Mouse (Mus musculus) G1E (cell line): Measurements from ENCODE around the gene Sugt1. TPM values are rescaled to one million over a fixed set of nuclear protein-coding genes. Genes with fewer than 3 reads are reported as not detected.

Source experiments
- ATAC-seq: 2 replicates; pipeline ENCODE4 v1.8.0; 2016; ENCODE audit warnings: mild to moderate bottlenecking; ENCODE audit not compliant: insufficient number of reproducible peaks, poor library complexity, low FRiP score, severe bottlenecking; ENCODE audit errors: extremely low read depth
- DNase-seq: peaks from one replicate; pipeline ENCODE4 v3.0.0; 2012; ENCODE audit warnings: low spot score
- H3K27me3 ChIP-seq: 2 replicates; pipeline ENCODE4 v1.6.1; 2012; ENCODE audit warnings: mild to moderate bottlenecking, low read length, inconsistent platforms; ENCODE audit not compliant: insufficient read depth
- H3K36me3 ChIP-seq: replicated peaks from 2 replicates; pipeline ENCODE3; 2012; ENCODE audit warnings: mild to moderate bottlenecking, inconsistent platforms
- H3K4me1 ChIP-seq: 2 replicates; pipeline ENCODE4 v1.6.1; 2012; ENCODE audit warnings: low read depth, low read length, inconsistent platforms, mixed read lengths; ENCODE audit not compliant: insufficient read depth
- H3K4me3 ChIP-seq: 2 replicates; pipeline ENCODE4 v1.5.1; 2012; ENCODE audit warnings: low read depth, mild to moderate bottlenecking, inconsistent platforms, low read length, moderate library complexity, mixed read lengths
- H3K9me3 ChIP-seq: replicated peaks from 2 replicates; pipeline ENCODE4 v1.6.1; 2012; ENCODE audit warnings: inconsistent platforms
- CTCF ChIP-seq: IDR thresholded peaks from 2 replicates; pipeline ENCODE4 v1.5.1; 2012; ENCODE audit warnings: low read depth, low read length, inconsistent platforms, mixed read lengths
- GATA1 ChIP-seq: IDR thresholded peaks from 2 replicates; pipeline ENCODE4 v1.6.1; 2012; ENCODE audit warnings: borderline replicate concordance, low read length, inconsistent platforms, mixed read lengths
- GATA2 ChIP-seq: IDR thresholded peaks from 2 replicates; pipeline ENCODE4 v1.6.1; 2012; ENCODE audit warnings: low read depth, low read length, inconsistent platforms, borderline replicate concordance
- POLR2AphosphoS5 ChIP-seq: IDR thresholded peaks from 2 replicates; pipeline ENCODE4 v1.6.1; 2012; ENCODE audit warnings: low read depth, low read length, inconsistent platforms; ENCODE audit not compliant: insufficient replicate concordance
- TAL1 ChIP-seq: conservative IDR thresholded peaks from 2 replicates; pipeline ENCODE4 v1.6.1; 2012; ENCODE audit warnings: low read depth, low read length, inconsistent platforms, mixed read lengths
- polyA plus RNA-seq: library from polyadenylated mRNA; stranded (reverse); fragments of >175 nt; gene quantifications from 2 replicates; pipeline ENCODE4 v1.2.3, GENCODE M21; 2012
- total RNA-seq, 2 experiments: library from RNA; stranded (forward) in 1 of 2; stranded (reverse) in 1 of 2; fragments of 200-1000 nt in 1 of 2; fragments of >200 nt in 1 of 2; fragmentation: Nextera tagmentation in 1 of 2; gene quantifications; 2 replicates each; pipeline ENCODE4 v1.2.3; 2014 to 2017

The Sugt1 gene
- total and polyA plus RNA-seq, 3 experiments: 6.1 to 228 (median 98.9) TPM

- Histone ChIP-seq H3K4me3 (no peak overlapping the region), H3K9me3 (no peaks in the 10 kb centered on the region), H3K36me3 (no peaks in the 10 kb centered on the region), H3K27me3 (no peaks in the 10 kb centered on the region), H3K4me1 (no peaks in the 10 kb centered on the region)
- ATAC-seq (no peak), DNase-seq (no peak)
- TF ChIP-seq POLR2AphosphoS5 (no peak), TAL1 (no peak), CTCF (no peak), GATA2 (no peak), GATA1 (no peak)
These were observed 93.2 kb downstream of the Sugt1 start for GRCm38 (mm10) chr14:79680652-79681051.

Other genes with a start within 250 kb of the Sugt1 start
- 62.5 and 72.7 TPM in 2 replicates for gene Naa16, start 196.9 kb upstream of the Sugt1 start, total RNA-seq (2014; fragmentation: Nextera tagmentation)
- gene Naa16, start 196.9 kb upstream of the Sugt1 start, total RNA-seq (2017): 26.2 and 29.6 TPM in 2 replicates
- 23.8 and 34.4 TPM in 2 replicates for gene Naa16, start 196.9 kb upstream of the Sugt1 start, polyA plus RNA-seq
- gene Mtrf1, start 189.9 kb upstream of the Sugt1 start, total RNA-seq (2014; fragmentation: Nextera tagmentation): 18.4 and 19.8 TPM in 2 replicates
- 22.1 and 24.9 TPM in 2 replicates for gene Mtrf1, start 189.9 kb upstream of the Sugt1 start, total RNA-seq (2017)
- gene Mtrf1, start 189.9 kb upstream of the Sugt1 start, polyA plus RNA-seq: 0.41 and 0.50 TPM in 2 replicates
- 24.7 and 24.9 TPM in 2 replicates for gene Kbtbd7, start 161.2 kb upstream of the Sugt1 start, total RNA-seq (2014; fragmentation: Nextera tagmentation)
- gene Kbtbd7, start 161.2 kb upstream of the Sugt1 start, total RNA-seq (2017): 14.5 and 17.6 TPM in 2 replicates
- gene Kbtbd7, start 161.2 kb upstream of the Sugt1 start, polyA plus RNA-seq: 3.7 and 4.3 TPM in 2 replicates
- 0.68 and 1.2 TPM in 2 replicates for gene Kbtbd6, start 135.9 kb upstream of the Sugt1 start, total RNA-seq (2014; fragmentation: Nextera tagmentation)
- 5.3 and 6.0 TPM in 2 replicates for gene Kbtbd6, start 135.9 kb upstream of the Sugt1 start, total RNA-seq (2017)
- gene Kbtbd6, start 135.9 kb upstream of the Sugt1 start, polyA plus RNA-seq: 1.1 and 1.5 TPM in 2 replicates
- 77.0 and 79.0 TPM in 2 replicates for gene Elf1, start 106.5 kb upstream of the Sugt1 start, total RNA-seq (2014; fragmentation: Nextera tagmentation)
- gene Elf1, start 106.5 kb upstream of the Sugt1 start, total RNA-seq (2017): 127 and 141 TPM in 2 replicates
- gene Elf1, start 106.5 kb upstream of the Sugt1 start, polyA plus RNA-seq: 4.7 and 6.3 TPM in 2 replicates
- 82.6 and 83.6 TPM in 2 replicates for gene Wbp4, start 106.2 kb upstream of the Sugt1 start, total RNA-seq (2014; fragmentation: Nextera tagmentation)
- 101 and 110 TPM in 2 replicates for gene Wbp4, start 106.2 kb upstream of the Sugt1 start, total RNA-seq (2017)
- 8.8 and 9.5 TPM in 2 replicates for gene Wbp4, start 106.2 kb upstream of the Sugt1 start, polyA plus RNA-seq
- gene Cnmd, start 74.5 kb downstream of the Sugt1 start, total RNA-seq (2014; fragmentation: Nextera tagmentation): not detected in 2 replicates
- 0.22 and 0.29 TPM in 2 replicates for gene Cnmd, start 74.5 kb downstream of the Sugt1 start, total RNA-seq (2017)
- gene Cnmd, start 74.5 kb downstream of the Sugt1 start, polyA plus RNA-seq: not detected in 2 replicates
- not detected in 2 replicates for gene Pcdh8, start 183.6 kb downstream of the Sugt1 start, total RNA-seq (2014; fragmentation: Nextera tagmentation)
- 0.06 and 0.11 TPM in 2 replicates for gene Pcdh8, start 183.6 kb downstream of the Sugt1 start, total RNA-seq (2017)
- gene Pcdh8, start 183.6 kb downstream of the Sugt1 start, polyA plus RNA-seq: not detected in 2 replicates